Mouse (Mus musculus): ENCODE measurements at regions not wholly inside any gene's neighbourhood (a gene's known extent, or its start where the extent isn't known, plus 50 kb on each side); places are given as distances from the start of the nearest gene placed in this dataset.
A peak's percentile ranks its signal among the peaks of the same experiment; 100 is the strongest.

GRCm38 (mm10) chrX:122165179-122165578 lies 232.0 kb downstream of the Nap1l3 start:
- peak; percentile 5 for DNase-seq (ENCODE audit: low read depth, low spot score)

All from brain, adult 2 months (tissue).